Mouse (Mus musculus): ENCODE data around the gene Pcif1.

GRCm38 (mm10) chr2:164910360-164911061 is 31.4 kb downstream of the Pcif1 start:
- no peak for TF ChIP-seq GATA1 (IDR thresholded peaks at IDR 0.05; ENCODE audit: low read length)
- no peak for TF ChIP-seq TAL1 (IDR thresholded peaks at IDR 0.05; ENCODE audit: low read length)

Data from erythroblast, embryonic 14.5 days (primary cell).